Mouse (Mus musculus): ENCODE results near the gene Dennd1b. TPM values are rescaled to one million over a fixed set of nuclear protein-coding genes. Genes with fewer than 3 reads are reported as not detected.

The Dennd1b gene
- polyA plus RNA-seq, 1 experiment from 2014 or later: 5.3 TPM

DNA sequence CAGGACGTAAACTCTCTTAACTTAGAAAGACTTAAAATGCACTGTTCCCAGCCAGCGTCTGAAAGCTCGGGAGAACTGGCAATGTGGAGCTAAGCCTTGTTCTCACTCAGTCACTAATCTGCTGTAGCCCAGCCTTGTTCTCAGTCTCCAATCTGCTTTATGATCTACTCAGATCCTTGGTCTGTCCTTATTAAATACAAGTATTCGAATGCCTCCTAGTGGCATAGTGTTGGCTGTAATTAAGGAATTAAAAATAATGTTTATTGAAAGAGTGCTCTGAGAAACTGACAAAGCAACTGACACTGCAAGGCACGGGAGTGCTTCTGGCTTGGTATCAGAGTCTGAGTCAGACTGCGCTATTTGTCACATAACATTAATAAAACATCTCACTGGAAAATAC lies 116.3 kb downstream of the Dennd1b start:
- 75% methylated on average over 6 of the region's 6 CpGs for WGBS
- Histone ChIP-seq H3K27ac (ENCODE audit: low read length) (no peak overlapping the region), H3K9ac (ENCODE audit: low read depth, low read length) (no peak overlapping the region), H3K4me2 (ENCODE audit: low read depth, low read length) (no peak overlapping the region), H3K27me3 (replicated peaks; ENCODE audit: control insufficient read depth, insufficient read depth, low read length) (no peaks in the 10 kb centered on the region), H3K4me3 (ENCODE audit: low read length) (no peak overlapping the region), H3K36me3 (ENCODE audit: control insufficient read depth, insufficient read depth, low read length) (no peaks in the 10 kb centered on the region; the same call in 1 of the 2 replicates), H3K9me3 (ENCODE audit: control insufficient read depth, low read length) (no peaks in the 10 kb centered on the region), H3K4me1 (ENCODE audit: control insufficient read depth, insufficient read depth, low read length) (no peaks in the 10 kb centered on the region)
- no peak for ATAC-seq

DNA sequence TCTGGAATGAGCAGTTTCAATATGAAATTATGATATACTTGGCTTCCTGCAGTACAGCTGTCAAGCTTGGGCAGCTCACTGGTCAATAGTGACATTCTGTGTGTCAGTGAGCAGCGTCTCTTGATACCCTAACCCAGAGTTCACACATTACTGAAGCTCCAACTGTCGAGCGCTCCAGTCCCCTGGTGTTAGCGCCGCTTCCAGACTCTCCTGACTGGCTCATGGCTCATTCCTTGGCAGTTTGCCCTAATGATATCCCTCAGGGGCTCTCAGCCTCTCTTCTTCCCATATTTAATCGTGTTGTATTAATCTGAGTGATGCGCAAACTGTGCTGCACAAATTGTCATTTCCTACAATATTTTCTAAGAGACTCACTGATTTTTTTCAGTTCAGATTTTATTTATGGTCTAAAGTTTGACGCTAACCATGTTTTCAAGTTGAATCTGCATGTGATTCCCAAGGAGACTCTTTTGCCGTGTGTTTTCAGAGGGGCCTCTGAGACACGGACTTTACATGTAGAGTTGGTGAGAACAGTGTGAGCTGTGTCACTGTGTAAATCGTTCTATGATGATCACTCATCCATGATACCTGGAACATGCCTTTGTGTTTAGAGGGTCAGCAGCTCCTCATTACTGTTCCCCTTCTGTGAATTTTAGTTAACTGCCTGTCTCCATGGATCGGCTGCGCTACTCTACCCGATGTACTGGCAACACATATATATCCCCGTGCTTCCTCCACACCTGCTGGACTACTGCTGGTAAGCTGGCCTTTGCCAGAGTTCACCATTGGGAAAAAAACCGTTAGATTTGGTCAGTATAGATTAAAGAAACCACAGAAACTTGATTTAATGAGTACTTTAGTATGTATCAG lies 117.5 kb downstream of the Dennd1b start:
- no peak for ATAC-seq

DNA sequence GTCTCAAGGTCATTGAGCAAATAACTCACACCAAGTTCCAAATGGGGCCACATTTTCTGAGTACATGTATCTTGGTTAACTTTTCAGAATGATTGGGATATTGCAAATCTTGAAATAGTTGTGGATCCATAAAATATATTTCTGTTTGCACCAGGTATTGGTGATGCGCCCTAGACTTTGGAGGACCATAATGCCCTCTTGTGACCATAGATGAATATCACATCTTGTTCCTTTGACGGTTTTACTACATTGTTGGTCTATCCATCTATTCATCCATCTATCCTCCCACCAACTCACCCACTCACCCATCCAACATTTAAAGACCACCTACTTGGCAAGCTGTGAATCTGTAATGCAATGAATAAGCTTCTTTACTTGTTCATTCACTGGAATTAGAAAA lies 120.1 kb downstream of the Dennd1b start:
- Histone ChIP-seq H3K9me3 (ENCODE audit: control insufficient read depth, low read length) (no peaks in the 10 kb centered on the region), H3K27me3 (replicated peaks; ENCODE audit: control insufficient read depth, insufficient read depth, low read length) (no peaks in the 10 kb centered on the region), H3K4me3 (ENCODE audit: low read length) (no peak overlapping the region), H3K4me1 (ENCODE audit: control insufficient read depth, insufficient read depth, low read length) (no peaks in the 10 kb centered on the region), H3K36me3 (ENCODE audit: control insufficient read depth, insufficient read depth, low read length) (no peaks in the 10 kb centered on the region; the same call in 1 of the 2 replicates), H3K9ac (ENCODE audit: low read depth, low read length) (no peak overlapping the region), H3K4me2 (ENCODE audit: low read depth, low read length) (no peak overlapping the region), H3K27ac (ENCODE audit: low read length) (no peak overlapping the region)
- no peak for ATAC-seq
- 62% methylated on average over 2 of the region's 2 CpGs for WGBS

More for the DNA sequence above, 117.5 kb downstream of the Dennd1b start:
- H3K36me3 ChIP-seq (ENCODE audit: control insufficient read depth, insufficient read depth, low read length): no peaks in the 10 kb centered on the region; the same call in 1 of the 2 replicates
- WGBS: 70% methylated on average over 16 of the region's 16 CpGs
- no peak overlapping the region for H3K4me3 ChIP-seq (ENCODE audit: low read length)
- no peaks in the 10 kb centered on the region for H3K27me3 ChIP-seq (replicated peaks; ENCODE audit: control insufficient read depth, insufficient read depth, low read length)
- H3K9ac ChIP-seq (ENCODE audit: low read depth, low read length): no peak overlapping the region
- H3K27ac ChIP-seq (ENCODE audit: low read length): no peak overlapping the region
- H3K4me1 ChIP-seq (ENCODE audit: control insufficient read depth, insufficient read depth, low read length): no peaks in the 10 kb centered on the region
- no peaks in the 10 kb centered on the region for H3K9me3 ChIP-seq (ENCODE audit: control insufficient read depth, low read length)
- H3K4me2 ChIP-seq (ENCODE audit: low read depth, low read length): no peak overlapping the region

DNA sequence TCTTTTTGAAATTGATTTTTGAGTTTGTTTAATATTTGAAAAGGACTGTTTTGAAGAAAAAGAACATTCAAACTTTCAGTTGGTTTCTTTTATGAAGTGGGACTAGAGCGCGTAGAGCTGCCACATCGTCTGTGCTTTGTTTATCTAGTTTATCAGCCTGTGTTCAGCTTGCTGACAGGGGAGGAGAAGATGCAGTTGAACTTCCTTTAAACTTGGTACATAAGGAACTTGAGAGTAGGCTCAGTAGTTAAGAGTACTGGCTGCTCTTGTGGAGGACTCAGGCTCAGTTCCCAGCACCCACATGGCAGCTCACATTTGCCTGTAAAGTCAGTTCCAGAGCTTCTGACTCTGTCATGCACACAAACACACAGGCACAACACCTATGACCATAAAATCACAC lies 124.3 kb downstream of the Dennd1b start:
- 68% methylated on average over 3 of the region's 3 CpGs for WGBS

DNA sequence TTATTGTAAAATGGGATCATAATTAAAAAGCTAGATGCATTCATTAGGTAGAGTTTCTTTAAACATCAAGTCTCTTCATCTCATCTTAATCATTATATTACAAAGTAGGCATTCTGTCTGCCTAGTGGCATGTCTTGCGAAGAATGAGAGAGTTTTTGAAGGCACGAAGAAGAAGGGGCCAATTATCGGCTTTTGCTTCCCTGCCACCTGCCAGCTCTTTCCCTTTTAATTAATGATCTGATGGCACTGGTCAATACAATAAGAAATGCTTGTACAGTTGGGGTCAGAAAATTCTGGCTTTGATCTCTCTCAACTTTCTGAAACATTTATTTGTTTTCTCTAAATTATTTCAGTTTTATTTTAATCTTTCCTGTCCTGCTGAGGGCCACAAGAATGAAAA lies 127.5 kb downstream of the Dennd1b start:
- H3K9ac ChIP-seq (ENCODE audit: low read depth, low read length): no peak overlapping the region
- H3K27me3 ChIP-seq (replicated peaks; ENCODE audit: control insufficient read depth, insufficient read depth, low read length): no peaks in the 10 kb centered on the region
- H3K9me3 ChIP-seq (ENCODE audit: control insufficient read depth, low read length): no peaks in the 10 kb centered on the region
- no peak overlapping the region for H3K27ac ChIP-seq (ENCODE audit: low read length)
- no peak overlapping the region for H3K4me2 ChIP-seq (ENCODE audit: low read depth, low read length)
- H3K4me3 ChIP-seq (ENCODE audit: low read length): no peak overlapping the region
- H3K36me3 ChIP-seq (ENCODE audit: control insufficient read depth, insufficient read depth, low read length): no peaks in the 10 kb centered on the region
- WGBS: 87% methylated on average over 3 of the region's 3 CpGs
- no peaks in the 10 kb centered on the region for H3K4me1 ChIP-seq (ENCODE audit: control insufficient read depth, insufficient read depth, low read length)
- no peak for ATAC-seq

More for the DNA sequence above, 124.3 kb downstream of the Dennd1b start:
- Histone ChIP-seq H3K27ac (ENCODE audit: low read length) (no peak overlapping the region), H3K9ac (ENCODE audit: low read depth, low read length) (no peak overlapping the region), H3K36me3 (ENCODE audit: control insufficient read depth, insufficient read depth, low read length) (no peaks in the 10 kb centered on the region), H3K4me3 (ENCODE audit: low read length) (no peak overlapping the region), H3K27me3 (replicated peaks; ENCODE audit: control insufficient read depth, insufficient read depth, low read length) (no peaks in the 10 kb centered on the region), H3K4me1 (ENCODE audit: control insufficient read depth, insufficient read depth, low read length) (no peaks in the 10 kb centered on the region), H3K4me2 (ENCODE audit: low read depth, low read length) (no peak overlapping the region), H3K9me3 (ENCODE audit: control insufficient read depth, low read length) (no peaks in the 10 kb centered on the region)
- ATAC-seq: no peak

DNA sequence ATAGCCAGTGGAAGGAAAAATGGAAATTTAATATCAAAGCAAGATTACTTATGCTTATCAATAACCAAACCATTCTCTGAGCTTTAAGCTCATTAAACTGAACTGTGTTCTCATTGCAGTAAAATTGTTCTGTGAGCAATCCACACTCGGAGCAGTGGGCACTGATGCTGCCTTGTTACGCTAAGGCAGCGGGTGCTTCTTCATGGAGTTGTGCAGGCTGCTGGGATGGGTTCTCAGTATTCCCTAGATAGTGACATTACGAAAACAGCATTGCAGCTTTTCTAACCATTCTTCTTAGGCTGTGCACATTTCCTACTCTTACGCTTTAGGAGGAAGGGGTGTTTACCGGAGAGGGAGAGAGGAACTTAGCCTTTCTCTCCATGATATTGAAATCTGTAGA lies 128.5 kb downstream of the Dennd1b start:
- H3K27ac ChIP-seq (ENCODE audit: low read length): no peak overlapping the region
- no peak overlapping the region for H3K4me3 ChIP-seq (ENCODE audit: low read length)
- H3K4me2 ChIP-seq (ENCODE audit: low read depth, low read length): no peak overlapping the region
- H3K9ac ChIP-seq (ENCODE audit: low read depth, low read length): no peak overlapping the region
- no peak for ATAC-seq
- H3K4me1 ChIP-seq (ENCODE audit: control insufficient read depth, insufficient read depth, low read length): no peaks in the 10 kb centered on the region
- no peaks in the 10 kb centered on the region for H3K27me3 ChIP-seq (replicated peaks; ENCODE audit: control insufficient read depth, insufficient read depth, low read length)
- H3K36me3 ChIP-seq (ENCODE audit: control insufficient read depth, insufficient read depth, low read length): no peaks in the 10 kb centered on the region
- H3K9me3 ChIP-seq (ENCODE audit: control insufficient read depth, low read length): no peaks in the 10 kb centered on the region
- 95% methylated on average over 6 of the region's 6 CpGs for WGBS

DNA sequence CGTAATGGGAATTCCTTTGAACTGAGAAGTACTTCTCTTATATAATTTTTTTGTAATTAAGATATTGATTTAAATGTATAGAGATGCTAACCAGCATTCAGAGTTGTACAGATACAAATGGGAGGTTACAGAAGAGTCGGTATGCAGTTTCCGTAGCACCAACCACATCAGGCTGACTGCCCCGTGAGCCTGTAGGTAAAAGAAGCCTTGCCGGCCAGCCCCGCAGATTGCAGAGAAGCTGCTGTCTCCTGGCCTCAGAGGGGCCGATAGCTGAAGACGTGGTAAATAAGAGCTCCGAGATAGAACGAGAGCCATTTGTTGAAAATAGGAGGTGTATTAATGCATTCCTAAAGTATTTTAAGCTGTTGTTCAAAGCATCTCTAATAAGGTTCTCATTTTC lies 128.9 kb downstream of the Dennd1b start:
- no peaks in the 10 kb centered on the region for H3K36me3 ChIP-seq (ENCODE audit: control insufficient read depth, insufficient read depth, low read length)
- no peak overlapping the region for H3K4me3 ChIP-seq (ENCODE audit: low read length)
- H3K27me3 ChIP-seq (replicated peaks; ENCODE audit: control insufficient read depth, insufficient read depth, low read length): no peaks in the 10 kb centered on the region
- H3K4me2 ChIP-seq (ENCODE audit: low read depth, low read length): no peak overlapping the region
- no peak overlapping the region for H3K27ac ChIP-seq (ENCODE audit: low read length)
- H3K4me1 ChIP-seq (ENCODE audit: control insufficient read depth, insufficient read depth, low read length): no peaks in the 10 kb centered on the region
- no peaks in the 10 kb centered on the region for H3K9me3 ChIP-seq (ENCODE audit: control insufficient read depth, low read length)
- WGBS: 88% methylated on average over 10 of the region's 10 CpGs
- H3K9ac ChIP-seq (ENCODE audit: low read depth, low read length): no peak overlapping the region
- ATAC-seq: no peak

DNA sequence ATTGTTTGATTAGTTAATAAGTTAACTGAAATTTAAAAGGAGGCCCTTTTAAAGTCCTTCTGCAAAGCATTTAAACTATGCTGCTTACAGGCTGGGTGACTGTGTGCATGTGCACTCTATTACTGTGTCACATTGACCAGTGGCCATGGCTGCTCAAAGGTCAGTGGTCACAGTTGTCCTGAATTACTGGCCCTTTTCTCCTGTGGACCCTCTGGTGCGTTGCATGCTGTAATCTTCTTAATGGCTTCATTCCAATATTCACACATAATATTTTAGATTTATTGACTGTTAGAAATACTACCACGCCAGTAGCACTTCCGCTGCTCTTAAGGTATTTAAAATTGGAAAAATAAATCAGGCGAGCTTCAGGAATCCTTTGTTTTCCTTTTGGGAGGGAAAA lies 129.5 kb downstream of the Dennd1b start:
- no peak overlapping the region for H3K27ac ChIP-seq (ENCODE audit: low read length)
- no peaks in the 10 kb centered on the region for H3K36me3 ChIP-seq (ENCODE audit: control insufficient read depth, insufficient read depth, low read length)
- no peaks in the 10 kb centered on the region for H3K9me3 ChIP-seq (ENCODE audit: control insufficient read depth, low read length)
- no peak overlapping the region for H3K4me2 ChIP-seq (ENCODE audit: low read depth, low read length)
- no peak overlapping the region for H3K9ac ChIP-seq (ENCODE audit: low read depth, low read length)
- ATAC-seq: no peak
- H3K27me3 ChIP-seq (replicated peaks; ENCODE audit: control insufficient read depth, insufficient read depth, low read length): no peaks in the 10 kb centered on the region
- H3K4me1 ChIP-seq (ENCODE audit: control insufficient read depth, insufficient read depth, low read length): no peaks in the 10 kb centered on the region
- 76% methylated on average over 4 of the region's 4 CpGs for WGBS
- H3K4me3 ChIP-seq (ENCODE audit: low read length): no peak overlapping the region

DNA sequence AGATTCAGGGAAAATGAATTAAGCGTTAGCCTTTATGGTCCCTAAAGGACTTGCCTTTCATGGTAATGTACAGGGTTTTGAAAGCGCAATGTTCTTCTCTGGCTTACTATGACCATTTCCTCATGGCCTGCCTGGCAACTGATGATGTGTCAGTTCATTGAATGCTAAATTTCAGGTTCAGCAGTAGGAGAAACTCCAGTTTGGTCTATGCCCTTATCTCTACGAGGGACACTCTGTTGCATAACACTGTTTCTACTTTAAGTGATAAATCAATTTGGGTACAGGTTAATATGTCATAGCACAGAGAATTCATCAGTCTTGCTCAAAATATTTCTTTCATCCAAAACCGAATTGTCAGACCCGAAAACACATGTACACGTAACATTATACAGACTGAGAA lies 133.1 kb downstream of the Dennd1b start:
- whole genome bisulfite sequencing: 91% methylated on average over 6 of the region's 6 CpGs
- H3K4me2 ChIP-seq (ENCODE audit: low read depth, low read length): no peak overlapping the region
- H3K27me3 ChIP-seq (replicated peaks; ENCODE audit: control insufficient read depth, insufficient read depth, low read length): no peaks in the 10 kb centered on the region
- H3K9ac ChIP-seq (ENCODE audit: low read depth, low read length): no peak overlapping the region
- no peaks in the 10 kb centered on the region for H3K36me3 ChIP-seq (ENCODE audit: control insufficient read depth, insufficient read depth, low read length)
- H3K4me3 ChIP-seq (ENCODE audit: low read length): no peak overlapping the region
- ATAC-seq: no peak
- H3K4me1 ChIP-seq (ENCODE audit: control insufficient read depth, insufficient read depth, low read length): no peaks in the 10 kb centered on the region
- no peaks in the 10 kb centered on the region for H3K9me3 ChIP-seq (ENCODE audit: control insufficient read depth, low read length)
- H3K27ac ChIP-seq (ENCODE audit: low read length): no peak overlapping the region
